Mouse (Mus musculus): ENCODE results near the gene Klkb1. TPM values are rescaled to one million over a fixed set of nuclear protein-coding genes. Genes with fewer than 3 reads are reported as not detected.
"Not testable (repeated sequence)": the region's sequence is repeated elsewhere in the genome, so short reads cannot be mapped to it uniquely, and the experiment has no call there.

The Klkb1 gene
- 0.03 and 0.08 TPM in 2 replicates for polyA plus RNA-seq (2012; rRNA removed)

DNA sequence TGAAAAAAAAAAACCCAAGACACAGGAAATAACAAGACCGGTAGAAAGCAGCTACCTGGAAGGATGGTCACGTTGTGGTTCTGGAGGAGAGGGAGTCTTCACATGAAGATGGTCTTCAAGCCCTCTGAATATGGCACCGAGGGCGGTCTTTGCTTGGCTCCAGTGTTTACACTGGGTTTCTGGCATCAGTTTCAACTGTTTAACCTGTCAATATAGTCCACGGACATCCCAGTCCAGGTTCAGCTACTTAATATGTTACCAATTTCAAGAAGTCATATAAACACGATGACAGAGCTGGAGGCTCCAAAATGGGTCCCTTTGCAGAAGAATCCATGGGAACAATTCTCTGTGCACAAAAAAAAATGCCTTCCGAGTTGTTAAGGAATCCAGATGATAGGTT is at the start of gene Klkb1:
Klkb1 (minus strand) TSS at position 173 of the 400 bp plus-strand sequence.
- Histone ChIP-seq H3K4me1 (ENCODE audit: control insufficient read depth, insufficient read depth, low read length) (no peaks in the 10 kb centered on the region), H3K27ac (ENCODE audit: insufficient read depth, low read length) (no peak within 1 kb of the TSS), H3K27me3 (ENCODE audit: control insufficient read depth, insufficient read depth, low read length) (no peaks in the 10 kb centered on the region), H3K4me3 (replicated peaks; ENCODE audit: insufficient read depth, low read depth, low read length) (no peak within 1 kb of the TSS)
- TF ChIP-seq POLR2A (IDR thresholded peaks at IDR 0.05; ENCODE audit: borderline replicate concordance, insufficient read depth, low read length) (no peak), CTCF (IDR thresholded peaks at IDR 0.05; ENCODE audit: borderline replicate concordance, insufficient read depth, low read depth, low read length) (no peak)
- DNase-seq: no peak
- WGBS: 89% methylated on average over 7 of the region's 7 CpGs

DNA sequence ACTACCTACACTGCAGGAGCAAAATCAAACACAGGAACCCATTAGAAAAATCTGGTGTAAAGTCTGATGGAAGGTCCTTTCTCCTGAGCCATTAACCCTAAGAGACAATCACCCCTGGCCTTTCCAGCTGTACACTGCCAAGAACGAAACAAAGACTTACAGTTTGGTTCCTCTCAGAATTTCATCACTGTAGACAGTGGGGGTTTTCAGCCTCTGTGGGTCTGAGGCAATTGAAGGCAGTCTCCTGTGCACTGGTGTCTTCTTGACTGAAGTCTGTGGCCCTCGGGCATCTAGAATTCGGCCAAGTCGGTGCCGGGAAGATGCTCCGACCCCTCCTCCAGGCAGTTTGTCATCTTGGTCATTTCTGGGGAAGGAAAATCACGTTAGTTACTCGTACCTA is 49.6 kb upstream of the Klkb1 start:
- no peak for DNase-seq
- 96% methylated on average over 8 of the region's 8 CpGs for WGBS
- H3K4me3 ChIP-seq (replicated peaks; ENCODE audit: insufficient read depth, low read depth, low read length): no peak overlapping the region
- H3K4me1 ChIP-seq (ENCODE audit: control insufficient read depth, insufficient read depth, low read length): no peaks in the 10 kb centered on the region
- no peaks in the 10 kb centered on the region for H3K27me3 ChIP-seq (ENCODE audit: control insufficient read depth, insufficient read depth, low read length)
- no peak overlapping the region for H3K27ac ChIP-seq (ENCODE audit: insufficient read depth, low read length)
- TF ChIP-seq POLR2A (IDR thresholded peaks at IDR 0.05; ENCODE audit: borderline replicate concordance, insufficient read depth, low read length) (no peak), CTCF (IDR thresholded peaks at IDR 0.05; ENCODE audit: borderline replicate concordance, insufficient read depth, low read depth, low read length) (no peak)

DNA sequence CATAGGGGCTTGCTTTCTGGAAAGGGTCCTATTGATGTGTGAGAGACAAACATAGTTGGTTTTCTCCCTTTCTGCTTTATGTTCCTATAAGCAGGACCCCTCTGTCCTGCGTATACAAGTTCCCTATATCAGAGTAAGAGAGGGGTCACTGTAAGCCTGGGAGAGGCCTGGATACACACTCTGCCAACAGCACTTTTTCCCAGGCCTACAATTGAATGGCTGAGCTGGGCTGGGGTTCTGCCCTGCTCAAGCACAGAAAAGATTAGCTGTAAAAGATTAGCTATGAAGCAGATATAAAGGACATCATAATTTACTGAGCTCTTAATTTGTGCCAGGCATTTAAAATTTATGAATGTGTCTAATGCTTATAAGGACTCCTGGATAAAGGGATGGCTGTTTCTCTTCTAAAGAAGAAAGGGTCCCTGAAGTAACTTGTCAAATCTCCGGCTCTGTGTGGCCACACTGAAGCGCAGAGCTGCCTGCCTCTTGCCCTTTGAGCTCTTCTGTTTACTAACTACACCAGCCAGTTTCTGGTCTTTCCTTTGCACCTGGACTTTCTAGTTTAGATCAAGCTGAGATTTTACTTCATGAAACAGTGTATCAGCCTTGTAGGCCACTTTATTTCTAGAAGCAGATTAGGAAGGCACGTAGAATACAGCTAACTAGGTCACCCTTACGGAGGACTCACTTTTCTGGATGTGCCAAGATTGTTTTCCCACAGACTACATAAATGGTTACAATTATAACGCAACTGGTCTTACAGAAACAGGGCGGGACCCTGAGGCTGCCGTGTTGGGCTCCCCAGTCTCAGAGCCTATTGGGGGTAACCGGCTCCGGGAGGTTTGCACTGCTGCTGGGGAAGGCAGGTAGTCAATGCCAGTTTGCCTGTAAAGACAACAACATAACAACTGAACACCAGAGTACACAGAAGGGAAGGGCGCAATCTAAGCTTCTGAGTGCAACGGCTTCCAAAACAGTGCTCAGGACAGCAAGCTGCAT is 47.3 kb upstream of the Klkb1 start:
- H3K27ac ChIP-seq (ENCODE audit: insufficient read depth, low read length): no peak overlapping the region
- TF ChIP-seq POLR2A (IDR thresholded peaks at IDR 0.05; ENCODE audit: borderline replicate concordance, insufficient read depth, low read length): no peak
- no peak for TF ChIP-seq CTCF (IDR thresholded peaks at IDR 0.05; ENCODE audit: borderline replicate concordance, insufficient read depth, low read depth, low read length)
- H3K27me3 ChIP-seq (ENCODE audit: control insufficient read depth, insufficient read depth, low read length): no peaks in the 10 kb centered on the region
- DNase-seq: no peak
- H3K4me3 ChIP-seq (replicated peaks; ENCODE audit: insufficient read depth, low read depth, low read length): no peak overlapping the region
- 92% methylated on average over 12 of the region's 12 CpGs for WGBS
- no peaks in the 10 kb centered on the region for H3K4me1 ChIP-seq (ENCODE audit: control insufficient read depth, insufficient read depth, low read length)

DNA sequence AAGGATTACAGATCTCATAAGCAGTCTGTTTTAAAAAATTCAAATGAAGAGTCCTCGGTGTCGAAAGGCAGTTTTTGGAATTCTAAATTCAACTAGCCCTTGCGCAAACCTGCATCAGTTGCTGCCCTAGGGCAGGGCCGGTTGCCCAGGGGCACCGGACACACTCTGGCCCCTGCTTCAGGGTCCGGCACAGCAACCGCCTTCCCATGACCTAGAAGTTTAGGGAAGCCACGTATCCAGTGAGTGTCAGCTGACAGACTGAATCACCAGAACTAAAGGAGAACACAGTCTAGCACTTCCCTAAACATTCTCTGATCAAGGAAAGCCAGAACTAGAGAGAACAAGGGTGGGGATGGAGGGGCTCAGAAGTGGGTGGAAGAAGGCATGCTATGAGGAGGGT is 38.8 kb upstream of the Klkb1 start:
- Histone ChIP-seq H3K4me3 (replicated peaks; ENCODE audit: insufficient read depth, low read depth, low read length) (peak overlapping the region; percentile 55), H3K27me3 (ENCODE audit: control insufficient read depth, insufficient read depth, low read length) (no peaks in the 10 kb centered on the region), H3K4me1 (ENCODE audit: control insufficient read depth, insufficient read depth, low read length) (no peaks in the 10 kb centered on the region), H3K27ac (ENCODE audit: insufficient read depth, low read length) (no peak overlapping the region)
- TF ChIP-seq POLR2A (IDR thresholded peaks at IDR 0.05; ENCODE audit: borderline replicate concordance, insufficient read depth, low read length): no peak
- no peak for TF ChIP-seq CTCF (IDR thresholded peaks at IDR 0.05; ENCODE audit: borderline replicate concordance, insufficient read depth, low read depth, low read length)
- 3% methylated on average over 8 of the region's 8 CpGs for WGBS
- DNase-seq: no peak

DNA sequence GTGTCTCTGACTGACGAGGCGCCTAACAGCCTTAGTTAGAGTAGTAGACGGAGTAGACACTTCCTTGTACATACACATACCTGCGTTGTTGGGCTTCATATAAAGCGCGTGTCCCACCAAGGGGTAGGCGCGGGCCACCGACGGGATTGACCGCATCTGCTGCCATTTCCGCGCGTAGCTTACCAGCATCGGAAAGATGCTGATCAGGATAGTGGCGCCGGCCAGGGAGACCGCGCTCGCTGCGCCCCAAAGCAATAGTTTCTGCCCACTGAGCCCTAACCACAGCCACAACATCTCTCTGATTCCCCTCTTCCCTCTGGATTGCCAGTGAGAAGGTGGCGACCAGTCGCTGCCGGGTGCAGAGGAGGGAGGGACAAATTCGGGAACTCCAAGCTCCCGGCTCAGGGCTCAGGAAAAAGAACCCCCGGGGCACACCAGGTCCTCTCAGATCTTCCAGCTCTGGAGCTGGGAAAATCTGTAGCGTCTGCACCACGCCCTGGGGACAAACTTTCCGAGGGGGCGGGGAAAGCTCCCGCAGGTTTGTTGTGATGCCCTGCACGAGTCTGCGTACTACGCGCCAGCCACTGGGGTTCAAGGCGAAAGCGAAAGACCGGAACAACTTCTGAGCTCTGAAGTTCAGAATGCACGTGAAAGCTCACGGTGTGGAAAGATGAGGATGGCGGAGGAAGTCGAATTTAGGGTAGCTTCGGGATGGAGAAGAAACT is 38.2 kb upstream of the Klkb1 start, which contains the start of gene Cyp4v3:
Cyp4v3 (minus strand) TSS at position 532 of the 725 bp plus-strand sequence.
- peak; percentile 20 to 29 for DNase-seq
- Histone ChIP-seq H3K4me1 (ENCODE audit: control insufficient read depth, insufficient read depth, low read length) (no peaks in the 10 kb centered on the region), H3K27me3 (ENCODE audit: control insufficient read depth, insufficient read depth, low read length) (no peaks in the 10 kb centered on the region), H3K27ac (ENCODE audit: insufficient read depth, low read length) (no peak within 1 kb of the TSS), H3K4me3 (replicated peaks; ENCODE audit: insufficient read depth, low read depth, low read length) (peak within 1 kb of the TSS; percentile 55)
- TF ChIP-seq POLR2A (IDR thresholded peaks at IDR 0.05; ENCODE audit: borderline replicate concordance, insufficient read depth, low read length) (no peak), CTCF (IDR thresholded peaks at IDR 0.05; ENCODE audit: borderline replicate concordance, insufficient read depth, low read depth, low read length) (no peak)
- WGBS: 2% methylated on average over 44 of the region's 44 CpGs

DNA sequence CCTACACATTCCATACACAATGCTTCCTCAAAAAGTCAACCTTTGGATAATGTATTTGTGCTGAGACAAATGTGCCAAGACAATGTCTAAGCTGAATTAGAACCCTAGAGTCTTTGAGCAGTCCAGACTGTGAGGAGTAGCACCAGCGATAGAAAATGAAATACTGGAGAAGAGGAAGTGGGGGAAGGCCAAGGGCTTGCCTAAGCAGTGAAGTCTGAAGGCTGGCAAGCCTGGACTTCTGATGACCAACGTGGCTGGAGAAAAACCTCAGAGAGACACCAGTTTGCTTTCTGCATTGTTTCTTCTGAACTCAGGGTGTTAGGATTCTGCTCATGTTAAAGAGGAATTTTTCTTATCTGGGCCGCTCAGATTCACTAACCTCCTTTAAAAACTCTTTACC is 36.2 kb upstream of the Klkb1 start:
- 74% methylated on average over 3 of the region's 3 CpGs for WGBS
- TF ChIP-seq CTCF (IDR thresholded peaks at IDR 0.05; ENCODE audit: borderline replicate concordance, insufficient read depth, low read depth, low read length) (no peak), POLR2A (IDR thresholded peaks at IDR 0.05; ENCODE audit: borderline replicate concordance, insufficient read depth, low read length) (no peak)

DNA sequence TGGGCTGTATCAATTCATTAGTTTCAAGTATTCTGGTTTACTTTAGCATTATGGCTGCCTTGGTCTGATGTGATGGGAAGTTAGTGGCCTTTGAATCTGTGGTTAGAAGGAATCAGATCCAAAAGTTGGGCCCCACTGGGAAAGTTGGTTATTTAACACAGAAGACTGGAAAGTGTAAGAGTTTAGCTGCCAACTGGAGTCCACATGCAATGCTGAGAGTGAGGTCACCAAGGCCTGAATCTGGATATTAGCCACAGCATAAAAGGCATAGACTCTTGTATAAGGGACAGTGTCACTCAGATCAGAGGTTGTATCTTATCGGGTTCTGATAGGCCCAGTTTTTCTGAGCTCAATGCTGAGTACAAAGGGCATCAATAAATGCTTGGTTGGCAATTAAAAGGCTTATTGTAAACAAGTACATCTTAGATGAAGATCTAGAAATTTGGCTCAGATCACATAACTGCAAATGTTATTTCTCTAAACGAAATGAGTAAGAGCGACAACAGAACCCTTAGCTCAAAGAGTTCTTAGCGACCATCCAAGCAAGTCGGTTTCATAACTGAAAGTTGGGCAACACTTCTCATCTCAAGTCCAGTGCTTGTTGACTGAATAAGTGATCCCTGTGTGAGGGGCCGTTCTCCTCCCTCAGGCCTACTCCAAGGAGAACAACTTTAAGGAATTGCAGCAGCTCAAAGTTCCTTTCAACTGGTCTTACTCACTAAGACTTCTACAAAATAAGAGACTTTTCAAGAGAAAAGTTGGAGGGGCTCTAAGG is 34.7 kb upstream of the Klkb1 start:
- Histone ChIP-seq H3K27ac (ENCODE audit: insufficient read depth, low read length) (no peak overlapping the region), H3K4me3 (replicated peaks; ENCODE audit: insufficient read depth, low read depth, low read length) (no peak overlapping the region), H3K4me1 (ENCODE audit: control insufficient read depth, insufficient read depth, low read length) (no peaks in the 10 kb centered on the region), H3K27me3 (ENCODE audit: control insufficient read depth, insufficient read depth, low read length) (no peaks in the 10 kb centered on the region)
- DNase-seq: no peak
- no peak for TF ChIP-seq POLR2A (IDR thresholded peaks at IDR 0.05; ENCODE audit: borderline replicate concordance, insufficient read depth, low read length)
- no peak for TF ChIP-seq CTCF (IDR thresholded peaks at IDR 0.05; ENCODE audit: borderline replicate concordance, insufficient read depth, low read depth, low read length)
- 93% methylated on average over 6 of the region's 6 CpGs for WGBS

More for the DNA sequence above, 36.2 kb upstream of the Klkb1 start:
- Histone ChIP-seq H3K27ac (ENCODE audit: insufficient read depth, low read length) (no peak overlapping the region), H3K4me1 (ENCODE audit: control insufficient read depth, insufficient read depth, low read length) (no peaks in the 10 kb centered on the region), H3K4me3 (replicated peaks; ENCODE audit: insufficient read depth, low read depth, low read length) (no peak overlapping the region), H3K27me3 (ENCODE audit: control insufficient read depth, insufficient read depth, low read length) (no peaks in the 10 kb centered on the region)
- no peak for DNase-seq

DNA sequence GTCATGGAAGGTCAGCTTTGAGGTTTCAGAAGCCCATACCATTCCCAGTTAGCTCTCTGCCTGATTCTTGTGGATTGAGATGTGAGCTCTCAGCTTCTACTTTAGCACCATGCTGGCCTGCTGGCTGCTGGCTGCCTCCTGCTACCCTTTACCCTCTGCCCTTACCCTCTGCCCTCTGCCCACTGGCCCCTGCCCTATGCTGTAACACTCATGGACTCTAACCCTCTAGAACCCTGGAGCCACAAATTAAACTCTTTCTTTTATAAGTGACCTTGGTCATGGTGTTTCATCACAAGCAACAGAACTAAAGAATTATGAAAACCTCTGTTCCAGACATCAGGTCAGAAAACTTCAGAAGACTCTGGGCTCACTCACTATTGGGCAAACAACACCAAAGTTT is 32.4 kb upstream of the Klkb1 start:
- not testable (repeated sequence) for H3K4me3 ChIP-seq (replicated peaks; ENCODE audit: insufficient read depth, low read depth, low read length); H3K27ac ChIP-seq (ENCODE audit: insufficient read depth, low read length); H3K4me1 ChIP-seq (ENCODE audit: control insufficient read depth, insufficient read depth, low read length); H3K27me3 ChIP-seq (ENCODE audit: control insufficient read depth, insufficient read depth, low read length); DNase-seq

All from cerebellum, adult 2 months (tissue).